Mouse (Mus musculus) CH12.LX (cell line): Measurements from ENCODE around the gene Wdr90.

ENCODE experiments used
- CHD2 ChIP-seq: IDR thresholded peaks from 2 replicates; pipeline ENCODE4 v1.6.1; 2011; ENCODE audit warnings: low read length, improper control_type of control experiment
- CTCF ChIP-seq, 2 experiments: IDR thresholded peaks in 1 of 2; conservative IDR thresholded peaks in 1 of 2; 2 replicates each; pipeline ENCODE4 v1.5.1; 2011 to 2012; ENCODE audit warnings: low read depth in 2 of 2, low read length in 2 of 2, improper control_type of control experiment in 1 of 2, inconsistent platforms in 1 of 2, mild to moderate bottlenecking in 1 of 2, moderate library complexity in 1 of 2
- E2F4 ChIP-seq: IDR thresholded peaks from 2 replicates; pipeline ENCODE4 v1.6.1; 2011; ENCODE audit warnings: low read depth, low read length, improper control_type of control experiment; ENCODE audit not compliant: insufficient replicate concordance
- EP300 ChIP-seq: IDR thresholded peaks from 2 replicates; pipeline ENCODE4 v1.6.1; 2011; ENCODE audit warnings: low read length, improper control_type of control experiment
- ETS1 ChIP-seq: conservative IDR thresholded peaks from 2 replicates; pipeline ENCODE4 v1.6.1; 2012; ENCODE audit warnings: low read depth, mild to moderate bottlenecking, inconsistent platforms, low read length, improper control_type of control experiment, moderate library complexity
- HCFC1 ChIP-seq: IDR thresholded peaks from 2 replicates; pipeline ENCODE4 v1.6.1; 2012; ENCODE audit warnings: low read depth, mild to moderate bottlenecking, inconsistent platforms, low read length, improper control_type of control experiment
- MAFK ChIP-seq: IDR thresholded peaks from 2 replicates; pipeline ENCODE4 v1.6.1; 2011; ENCODE audit warnings: low read length, improper control_type of control experiment; ENCODE audit not compliant: insufficient replicate concordance
- MYC ChIP-seq: IDR thresholded peaks from 2 replicates; pipeline ENCODE4 v1.6.1; 2011; ENCODE audit warnings: low read depth, mild to moderate bottlenecking, improper control_type of control experiment, low read length
- NELFE ChIP-seq: IDR thresholded peaks from 2 replicates; pipeline ENCODE4 v1.6.1; 2011; ENCODE audit warnings: low read depth, low read length, improper control_type of control experiment
- POLR2A ChIP-seq: IDR thresholded peaks from 2 replicates; pipeline ENCODE4 v1.6.1; 2011; ENCODE audit warnings: low read depth, mild to moderate bottlenecking, improper control_type of control experiment, low read length
- POLR2AphosphoS2 ChIP-seq: IDR thresholded peaks from 2 replicates; pipeline ENCODE4 v1.6.1; 2011; ENCODE audit warnings: low read depth, low read length, improper control_type of control experiment
- RCOR1 ChIP-seq: conservative IDR thresholded peaks from 2 replicates; pipeline ENCODE4 v1.6.1; 2012; ENCODE audit warnings: low read depth, mild to moderate bottlenecking, inconsistent platforms, low read length, improper control_type of control experiment
- USF1 ChIP-seq: IDR thresholded peaks from 2 replicates; pipeline ENCODE4 v1.6.1; 2014; ENCODE audit warnings: low read depth, mild to moderate bottlenecking, inconsistent platforms, low read length, improper control_type of control experiment
- ZC3H11A ChIP-seq: IDR thresholded peaks from 2 replicates; pipeline ENCODE4 v1.6.1; 2012; ENCODE audit warnings: low read depth, mild to moderate bottlenecking, inconsistent platforms, low read length, improper control_type of control experiment

- TF ChIP-seq CTCF (conservative IDR thresholded peaks at IDR 0.05 in 1 of 2, IDR thresholded peaks at IDR 0.05 in 1 of 2; ENCODE audit: low read depth in 2 of 2, low read length in 2 of 2) (no peak), POLR2AphosphoS2 (no peak), CHD2 (no peak), MAFK (no peak), ZC3H11A (no peak), NELFE (no peak), E2F4 (no peak), ETS1 (no peak), RCOR1 (no peak), USF1 (no peak), POLR2A (no peak), EP300 (no peak), HCFC1 (no peak), MYC (no peak)
Observed at GRCm38 (mm10) chr17:25886806-25887205, 25.5 kb upstream of the Wdr90 start.
